Mouse (Mus musculus): ENCODE results near the gene Tomm6. TPM values are rescaled to one million over a fixed set of nuclear protein-coding genes. Genes with fewer than 3 reads are reported as not detected.
"Not testable (repeated sequence)": the region's sequence is repeated elsewhere in the genome, so short reads cannot be mapped to it uniquely, and the experiment has no call there.

Tomm6 gene
- polyA plus RNA-seq, 1 experiment from 2014 or later: 213 TPM

DNA sequence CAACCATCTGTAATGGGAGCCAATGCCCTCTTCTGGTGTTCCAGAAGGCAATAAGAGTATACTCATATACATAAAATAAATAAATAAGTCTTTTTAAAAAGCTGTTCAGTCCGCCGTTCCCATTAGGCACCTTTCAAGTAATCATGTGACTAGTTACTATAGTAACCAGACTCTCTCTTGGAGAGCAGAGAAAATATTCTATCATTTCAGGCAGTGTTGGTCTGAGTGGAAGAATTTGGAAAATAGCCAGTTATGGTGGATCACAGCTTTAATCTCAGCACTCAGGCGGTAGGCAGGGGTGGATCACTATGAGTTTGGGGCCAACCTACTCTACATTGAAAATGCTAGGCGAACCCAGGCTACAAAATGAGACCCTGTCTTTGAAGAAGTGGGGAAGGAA lies 19.0 kb downstream of the Tomm6 start:
- no peak overlapping the region for H3K27ac ChIP-seq (ENCODE audit: low read length)
- H3K27me3 ChIP-seq (ENCODE audit: control insufficient read depth, insufficient read depth, low read depth, low read length): peaks cover 16% of the 10 kb centered on the region
- H3K4me3 ChIP-seq (ENCODE audit: low read depth, low read length): no peak overlapping the region
- no peak overlapping the region for H3K4me2 ChIP-seq (ENCODE audit: low read depth, low read length)
- H3K9me3 ChIP-seq (replicated peaks; ENCODE audit: control insufficient read depth, low read length): no peaks in the 10 kb centered on the region
- H3K36me3 ChIP-seq (ENCODE audit: control insufficient read depth, insufficient read depth): no peaks in the 10 kb centered on the region; the same call in 1 of the 2 replicates
- no peak overlapping the region for H3K9ac ChIP-seq (ENCODE audit: low read depth, low read length)
- 71% methylated on average over 4 of the region's 4 CpGs for WGBS (ENCODE audit: insufficient replicate concordance)
- no peak for ATAC-seq (ENCODE audit: low read depth)
- H3K4me1 ChIP-seq (ENCODE audit: control insufficient read depth, low read depth, low read length): peaks cover 2% of the 10 kb centered on the region; the same call in 1 of the 2 replicates

DNA sequence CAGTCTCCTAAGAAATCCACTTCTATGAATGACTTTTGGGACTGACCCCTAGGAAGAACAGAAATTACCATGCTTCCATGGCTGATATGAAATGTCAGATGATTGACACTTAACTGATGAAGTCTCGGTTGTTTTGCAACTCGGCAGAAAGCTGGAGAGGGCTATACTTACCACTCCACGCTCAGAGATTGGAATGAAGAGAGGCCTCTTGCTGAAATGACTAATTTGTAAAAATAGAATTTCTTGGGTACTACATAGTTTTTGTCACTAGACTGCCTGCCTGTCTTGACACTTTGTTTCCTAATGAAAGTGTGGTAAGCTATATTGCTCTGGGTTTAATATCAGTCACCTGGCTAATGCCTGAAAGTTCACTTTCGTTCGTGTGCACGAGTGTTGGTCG lies 23.7 kb downstream of the Tomm6 start:
- Histone ChIP-seq H3K27me3 (ENCODE audit: control insufficient read depth, insufficient read depth, low read depth, low read length) (no peaks in the 10 kb centered on the region), H3K4me1 (ENCODE audit: control insufficient read depth, low read depth, low read length) (no peaks in the 10 kb centered on the region), H3K4me2 (ENCODE audit: low read depth, low read length) (no peak overlapping the region), H3K9ac (ENCODE audit: low read depth, low read length) (no peak overlapping the region), H3K36me3 (ENCODE audit: control insufficient read depth, insufficient read depth) (no peaks in the 10 kb centered on the region), H3K27ac (ENCODE audit: low read length) (no peak overlapping the region), H3K9me3 (replicated peaks; ENCODE audit: control insufficient read depth, low read length) (no peaks in the 10 kb centered on the region), H3K4me3 (ENCODE audit: low read depth, low read length) (no peak overlapping the region)
- no peak for ATAC-seq (ENCODE audit: low read depth)
- 63% methylated on average over 7 of the region's 7 CpGs for WGBS (ENCODE audit: insufficient replicate concordance)

DNA sequence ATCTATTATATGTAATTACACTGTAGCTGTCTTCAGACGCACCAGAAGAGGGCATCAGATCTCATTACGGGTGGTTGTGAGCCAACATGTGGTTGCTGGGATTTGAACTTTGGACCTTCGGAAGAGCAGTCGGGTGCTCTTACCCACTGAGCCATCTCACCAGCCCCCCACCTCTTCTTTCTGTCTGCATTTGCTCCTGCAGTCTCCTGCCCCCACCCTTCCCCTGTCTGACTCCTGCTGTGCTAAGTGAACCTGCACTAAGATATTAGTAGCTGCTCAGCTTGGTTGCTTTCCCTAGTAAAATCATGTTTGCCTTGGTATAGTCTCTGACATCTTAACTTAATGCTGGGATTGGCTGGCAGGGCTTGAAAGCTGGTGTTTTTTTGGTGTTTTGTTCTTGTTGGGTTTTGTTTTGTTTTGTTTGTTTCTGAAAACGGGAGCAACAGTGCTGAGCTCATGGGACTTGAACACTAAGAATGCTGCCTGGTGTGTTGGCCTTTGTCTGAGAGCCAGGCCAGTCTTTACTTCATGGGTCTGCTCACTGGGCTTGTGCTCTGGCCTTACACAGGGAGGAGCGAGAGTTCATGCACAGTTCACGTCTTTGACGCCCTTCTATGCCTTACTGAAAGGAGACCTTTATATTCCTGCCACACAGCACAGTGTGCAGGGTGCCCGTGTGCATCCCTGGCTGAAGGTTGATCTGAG lies 25.0 kb downstream of the Tomm6 start:
- Histone ChIP-seq H3K36me3 (ENCODE audit: control insufficient read depth, insufficient read depth) (no peaks in the 10 kb centered on the region), H3K9ac (ENCODE audit: low read depth, low read length) (no peak overlapping the region), H3K4me1 (ENCODE audit: control insufficient read depth, low read depth, low read length) (no peaks in the 10 kb centered on the region; the same call in 1 of the 2 replicates), H3K27me3 (ENCODE audit: control insufficient read depth, insufficient read depth, low read depth, low read length) (no peaks in the 10 kb centered on the region), H3K4me3 (ENCODE audit: low read depth, low read length) (no peak overlapping the region), H3K27ac (ENCODE audit: low read length) (no peak overlapping the region), H3K4me2 (ENCODE audit: low read depth, low read length) (no peak overlapping the region), H3K9me3 (replicated peaks; ENCODE audit: control insufficient read depth, low read length) (no peaks in the 10 kb centered on the region)
- no peak for ATAC-seq (ENCODE audit: low read depth)
- 81% methylated on average over 9 of the region's 9 CpGs for WGBS (ENCODE audit: insufficient replicate concordance)

DNA sequence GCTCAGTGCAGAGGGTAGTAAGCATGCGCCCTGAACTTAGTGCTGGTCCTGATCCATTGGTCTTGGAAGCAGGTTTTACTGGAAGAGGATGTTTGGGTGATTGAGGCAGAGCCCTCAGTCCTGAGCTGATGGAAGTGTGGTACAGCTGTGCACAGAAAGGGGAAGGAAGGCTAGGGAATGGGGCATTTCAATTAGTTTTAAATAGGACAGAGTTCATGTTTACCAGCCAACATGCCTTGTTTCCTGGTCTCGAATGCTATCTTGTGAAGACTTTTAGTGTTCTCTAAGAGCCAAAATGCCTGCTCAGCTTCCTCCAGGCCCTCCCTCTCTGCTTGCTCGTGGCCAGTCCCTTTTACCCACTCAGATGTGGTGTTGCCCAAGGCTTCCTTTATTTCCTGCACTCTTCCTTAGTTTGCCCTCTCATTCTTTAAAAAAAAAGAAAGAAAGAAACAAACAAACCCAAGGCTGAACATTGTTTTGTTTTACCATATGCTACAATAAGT lies 29.4 kb downstream of the Tomm6 start:
- no peak for ATAC-seq (ENCODE audit: low read depth)
- WGBS (ENCODE audit: insufficient replicate concordance): 47% methylated on average over 3 of the region's 3 CpGs
- H3K36me3 ChIP-seq (ENCODE audit: control insufficient read depth, insufficient read depth): peaks cover 4% of the 10 kb centered on the region; the same call in 1 of the 2 replicates
- no peaks in the 10 kb centered on the region for H3K27me3 ChIP-seq (ENCODE audit: control insufficient read depth, insufficient read depth, low read depth, low read length)
- H3K9ac ChIP-seq (ENCODE audit: low read depth, low read length): no peak overlapping the region
- H3K27ac ChIP-seq (ENCODE audit: low read length): no peak overlapping the region
- no peak overlapping the region for H3K4me2 ChIP-seq (ENCODE audit: low read depth, low read length)
- H3K9me3 ChIP-seq (replicated peaks; ENCODE audit: control insufficient read depth, low read length): no peaks in the 10 kb centered on the region
- H3K4me3 ChIP-seq (ENCODE audit: low read depth, low read length): no peak overlapping the region
- H3K4me1 ChIP-seq (ENCODE audit: control insufficient read depth, low read depth, low read length): no peaks in the 10 kb centered on the region; the same call in 1 of the 2 replicates

DNA sequence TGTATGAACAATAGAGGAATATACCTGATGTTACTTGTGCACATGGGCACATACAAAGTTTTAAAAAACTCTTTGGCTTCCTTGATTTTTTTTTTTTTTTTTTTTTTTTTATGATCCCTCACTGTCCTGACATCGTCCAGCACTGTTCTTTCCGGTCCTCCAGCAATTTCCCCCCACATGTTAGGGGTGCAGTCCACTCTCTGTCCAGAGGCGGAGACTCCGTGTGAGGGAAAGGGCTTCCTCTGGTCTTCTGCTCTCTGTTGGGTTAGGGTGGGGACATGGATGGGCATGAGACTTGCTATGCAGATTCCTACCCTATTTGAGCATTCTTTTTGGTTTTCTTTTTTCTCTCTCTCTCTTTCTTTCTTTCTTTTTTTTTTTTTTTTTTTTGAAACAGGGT lies 30.3 kb downstream of the Tomm6 start:
- H3K9me3 ChIP-seq (replicated peaks; ENCODE audit: control insufficient read depth, low read length): no peaks in the 10 kb centered on the region
- ATAC-seq (ENCODE audit: low read depth): no peak
- H3K27ac ChIP-seq (ENCODE audit: low read length): no peak overlapping the region
- no peaks in the 10 kb centered on the region for H3K27me3 ChIP-seq (ENCODE audit: control insufficient read depth, insufficient read depth, low read depth, low read length)
- H3K4me3 ChIP-seq (ENCODE audit: low read depth, low read length): no peak overlapping the region
- H3K36me3 ChIP-seq (ENCODE audit: control insufficient read depth, insufficient read depth): peaks cover 4% of the 10 kb centered on the region; the same call in 1 of the 2 replicates
- no peaks in the 10 kb centered on the region; the same call in 1 of the 2 replicates for H3K4me1 ChIP-seq (ENCODE audit: control insufficient read depth, low read depth, low read length)
- H3K4me2 ChIP-seq (ENCODE audit: low read depth, low read length): no peak overlapping the region
- WGBS (ENCODE audit: insufficient replicate concordance): 78% methylated on average over 4 of the region's 4 CpGs
- no peak overlapping the region for H3K9ac ChIP-seq (ENCODE audit: low read depth, low read length)

DNA sequence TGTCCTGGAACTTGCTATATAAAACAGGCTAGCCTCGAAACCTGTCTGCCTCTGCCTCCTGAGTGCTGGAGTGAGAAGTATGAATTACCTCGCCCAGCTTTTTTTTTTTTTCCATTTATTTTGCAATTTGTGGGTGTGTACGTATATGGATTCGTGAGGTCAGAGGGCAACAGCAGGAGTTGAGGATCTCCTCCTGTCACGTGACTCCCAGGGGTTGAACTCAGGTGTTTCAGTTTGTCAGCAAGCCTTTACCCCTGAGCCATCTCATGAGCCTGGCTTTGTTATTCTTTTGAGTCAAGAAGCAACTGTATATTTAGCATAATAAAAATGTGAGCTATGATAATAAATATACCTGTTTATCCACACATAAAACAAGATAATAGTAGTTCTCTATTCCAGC lies 32.5 kb downstream of the Tomm6 start:
- H3K4me3 ChIP-seq (ENCODE audit: low read depth, low read length): no peak overlapping the region
- H3K27ac ChIP-seq (ENCODE audit: low read length): no peak overlapping the region
- no peak overlapping the region for H3K4me2 ChIP-seq (ENCODE audit: low read depth, low read length)
- H3K27me3 ChIP-seq (ENCODE audit: control insufficient read depth, insufficient read depth, low read depth, low read length): no peaks in the 10 kb centered on the region
- no peaks in the 10 kb centered on the region for H3K9me3 ChIP-seq (replicated peaks; ENCODE audit: control insufficient read depth, low read length)
- ATAC-seq (ENCODE audit: low read depth): no peak
- H3K36me3 ChIP-seq (ENCODE audit: control insufficient read depth, insufficient read depth): peaks cover 4% of the 10 kb centered on the region; the same call in 1 of the 2 replicates
- H3K4me1 ChIP-seq (ENCODE audit: control insufficient read depth, low read depth, low read length): no peaks in the 10 kb centered on the region; the same call in 1 of the 2 replicates
- no peak overlapping the region for H3K9ac ChIP-seq (ENCODE audit: low read depth, low read length)
- 68% methylated on average over 5 of the region's 5 CpGs for WGBS (ENCODE audit: insufficient replicate concordance)

DNA sequence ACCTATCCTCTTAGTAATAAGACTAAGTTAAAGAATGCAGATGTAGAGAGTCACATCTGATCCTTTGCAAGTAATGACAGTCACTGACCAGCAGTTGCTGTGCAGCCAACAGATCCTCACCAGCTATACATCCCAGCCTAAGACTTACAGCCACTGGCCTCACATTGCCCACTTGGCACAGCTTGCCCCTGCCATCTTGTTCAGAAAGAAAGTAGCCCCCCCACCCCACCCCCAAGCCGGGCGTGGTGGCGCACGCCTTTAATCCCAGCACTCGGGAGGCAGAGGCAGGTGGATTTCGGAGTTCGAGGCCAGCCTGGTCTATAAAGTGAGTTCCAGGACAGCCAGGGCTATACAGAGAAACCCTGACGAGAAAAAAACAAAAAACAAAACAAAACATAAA lies 33.8 kb downstream of the Tomm6 start:
- 84% methylated on average over 8 of the region's 8 CpGs for WGBS (ENCODE audit: insufficient replicate concordance)
- H3K4me1 ChIP-seq (ENCODE audit: control insufficient read depth, low read depth, low read length); H3K36me3 ChIP-seq (ENCODE audit: control insufficient read depth, insufficient read depth); H3K4me2 ChIP-seq (ENCODE audit: low read depth, low read length); H3K27ac ChIP-seq (ENCODE audit: low read length); H3K9me3 ChIP-seq (replicated peaks; ENCODE audit: control insufficient read depth, low read length); ATAC-seq (ENCODE audit: low read depth); H3K9ac ChIP-seq (ENCODE audit: low read depth, low read length); H3K4me3 ChIP-seq (ENCODE audit: low read depth, low read length); H3K27me3 ChIP-seq (ENCODE audit: control insufficient read depth, insufficient read depth, low read depth, low read length): not testable (repeated sequence)

DNA sequence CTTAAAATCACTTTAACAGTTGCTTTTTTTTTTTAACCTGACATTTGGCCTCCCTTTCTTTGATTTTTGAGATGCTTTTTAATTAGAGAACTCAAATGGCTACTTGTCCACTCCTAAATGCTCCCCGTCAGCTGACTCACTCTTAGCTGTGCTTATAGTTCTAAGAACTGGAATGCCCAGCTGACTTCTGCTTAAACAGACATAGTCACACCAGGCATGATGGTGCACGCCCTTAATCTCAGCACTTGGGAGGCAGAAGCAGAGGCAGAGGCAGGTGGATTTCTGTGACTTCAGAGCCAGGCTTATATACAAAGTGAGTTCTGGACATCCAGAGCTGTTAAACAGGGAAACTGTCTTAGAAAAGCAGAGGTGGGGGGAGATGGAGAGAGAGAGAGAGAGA lies 36.2 kb downstream of the Tomm6 start:
- no peak overlapping the region for H3K27ac ChIP-seq (ENCODE audit: low read length)
- no peaks in the 10 kb centered on the region for H3K4me1 ChIP-seq (ENCODE audit: control insufficient read depth, low read depth, low read length)
- peaks cover 6% of the 10 kb centered on the region; the same call in 1 of the 2 replicates for H3K36me3 ChIP-seq (ENCODE audit: control insufficient read depth, insufficient read depth)
- no peak overlapping the region for H3K9ac ChIP-seq (ENCODE audit: low read depth, low read length)
- H3K9me3 ChIP-seq (replicated peaks; ENCODE audit: control insufficient read depth, low read length): no peaks in the 10 kb centered on the region
- no peak overlapping the region for H3K4me2 ChIP-seq (ENCODE audit: low read depth, low read length)
- H3K4me3 ChIP-seq (ENCODE audit: low read depth, low read length): no peak overlapping the region
- 81% methylated on average over 2 of the region's 2 CpGs for WGBS (ENCODE audit: insufficient replicate concordance)
- ATAC-seq (ENCODE audit: low read depth): no peak
- H3K27me3 ChIP-seq (ENCODE audit: control insufficient read depth, insufficient read depth, low read depth, low read length): no peaks in the 10 kb centered on the region

DNA sequence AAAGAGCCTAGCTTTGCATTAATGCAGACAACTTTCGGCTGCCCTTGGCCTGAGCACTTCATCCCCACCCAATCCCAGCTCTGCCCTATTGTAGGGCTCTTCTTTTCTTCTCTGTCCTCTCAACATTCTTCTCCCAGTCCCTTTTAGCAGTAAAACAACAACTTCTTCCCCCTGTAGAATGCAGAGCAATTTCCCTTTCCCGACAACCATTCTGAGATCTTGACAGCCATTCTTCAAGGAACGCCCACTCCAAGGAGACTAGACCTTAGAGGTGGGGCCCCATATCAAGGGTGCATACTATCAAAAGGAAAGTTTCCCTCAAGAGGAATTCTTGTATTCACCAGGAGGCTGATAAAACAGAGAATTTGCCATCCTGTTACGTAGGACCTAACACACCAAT lies 39.2 kb downstream of the Tomm6 start:
- Histone ChIP-seq H3K4me1 (ENCODE audit: control insufficient read depth, low read depth, low read length) (peaks cover 3% of the 10 kb centered on the region), H3K4me2 (ENCODE audit: low read depth, low read length) (no peak overlapping the region), H3K4me3 (ENCODE audit: low read depth, low read length) (no peak overlapping the region), H3K36me3 (ENCODE audit: control insufficient read depth, insufficient read depth) (peaks cover 2% of the 10 kb centered on the region; the same call in 1 of the 2 replicates), H3K9ac (ENCODE audit: low read depth, low read length) (no peak overlapping the region), H3K27me3 (ENCODE audit: control insufficient read depth, insufficient read depth, low read depth, low read length) (no peaks in the 10 kb centered on the region), H3K9me3 (replicated peaks; ENCODE audit: control insufficient read depth, low read length) (no peaks in the 10 kb centered on the region), H3K27ac (ENCODE audit: low read length) (no peak overlapping the region)
- ATAC-seq (ENCODE audit: low read depth): no peak
- 69% methylated on average over 4 of the region's 4 CpGs for WGBS (ENCODE audit: insufficient replicate concordance)
